Mouse (Mus musculus) thymus, postnatal 14 days (tissue): ENCODE results near the gene Dmbt1.
"Not testable (repeated sequence)": the region's sequence is repeated elsewhere in the genome, so short reads cannot be mapped to it uniquely, and the experiment has no call there.

Source experiments
- DNase-seq: peaks from one replicate; pipeline ENCODE4 v3.0.0; 2021

Dmbt1 gene

DNA sequence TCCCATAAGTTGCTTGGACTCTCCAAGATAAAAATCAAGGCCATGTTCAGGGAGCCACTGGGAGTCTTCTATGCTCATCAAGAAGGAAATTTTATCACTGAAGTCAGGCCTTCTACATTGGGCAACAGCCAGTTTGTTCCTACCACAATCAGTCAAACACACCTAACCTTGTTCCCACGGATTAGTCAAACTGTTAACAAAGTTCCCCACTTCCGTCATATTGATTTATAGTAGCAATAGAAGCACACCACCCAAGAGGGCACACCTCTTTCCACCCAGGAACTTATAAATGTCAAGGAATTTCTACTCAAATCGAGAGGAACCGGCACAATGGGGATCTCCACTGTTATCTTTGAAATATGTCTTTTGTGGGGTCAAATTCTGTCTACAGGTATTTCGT lies at the start of gene Dmbt1:
TSS of gene Dmbt1 (plus strand) at position 299 of the 400 bp plus-strand sequence.
- DNase-seq: no peak

GRCm38 (mm10) chr7:130982371-130982770 lies 49.5 kb upstream of the Dmbt1 start:
- DNase-seq: peak; percentile 42

- no peak for DNase-seq
Observed at GRCm38 (mm10) chr7:130982881-130983280, 49.0 kb upstream of the Dmbt1 start.

DNA sequence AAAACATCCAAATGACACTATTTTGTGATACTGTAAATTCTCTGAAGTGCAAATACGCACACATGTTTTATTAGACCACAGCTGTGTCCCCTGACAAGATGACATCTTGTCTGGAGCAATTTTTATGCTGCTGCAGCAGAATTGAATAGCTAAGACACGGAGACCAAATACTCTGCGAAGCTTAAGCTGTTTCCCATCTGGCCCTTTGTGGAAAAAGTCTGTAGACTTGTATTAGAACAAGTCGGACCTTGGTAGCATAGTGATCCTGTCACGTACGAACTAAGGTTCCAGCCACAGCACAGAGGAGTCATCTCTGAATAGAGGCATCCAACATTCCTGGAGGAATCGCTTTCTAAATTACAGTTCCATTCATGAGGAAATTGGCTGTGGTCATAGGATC lies 47.6 kb upstream of the Dmbt1 start:
- DNase-seq: no peak

- DNase-seq: no peak
Observed at GRCm38 (mm10) chr7:130985193-130985592, 46.7 kb upstream of the Dmbt1 start.

GRCm38 (mm10) chr7:130985716-130986115 lies 46.1 kb upstream of the Dmbt1 start:
- no peak for DNase-seq

GRCm38 (mm10) chr7:130988146-130988545 lies 43.7 kb upstream of the Dmbt1 start:
- no peak for DNase-seq

GRCm38 (mm10) chr7:130989371-130989770 lies 42.5 kb upstream of the Dmbt1 start:
- DNase-seq: peak; percentile 19

GRCm38 (mm10) chr7:130991174-130991789 lies 40.6 kb upstream of the Dmbt1 start:
- no peak for DNase-seq

DNA sequence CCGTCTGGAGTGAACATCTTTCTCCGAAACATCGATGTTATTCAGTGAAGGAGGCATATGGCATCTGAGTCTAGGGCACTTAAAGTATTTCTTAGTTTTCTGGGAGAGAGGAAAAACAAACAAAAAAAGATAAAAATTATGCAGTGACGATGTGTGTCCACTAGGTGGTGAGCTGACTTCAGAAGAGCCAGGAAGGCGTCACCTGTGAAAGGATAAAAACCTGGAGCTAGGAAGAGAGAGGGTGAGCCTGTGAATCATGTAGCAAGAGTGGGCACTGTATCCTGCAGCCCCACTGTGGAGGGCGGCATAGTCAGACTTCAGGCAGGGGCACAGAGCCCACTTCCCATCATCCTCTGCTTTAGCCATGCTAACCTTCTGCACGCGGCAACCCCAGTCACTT lies 37.9 kb upstream of the Dmbt1 start:
- no peak for DNase-seq

DNA sequence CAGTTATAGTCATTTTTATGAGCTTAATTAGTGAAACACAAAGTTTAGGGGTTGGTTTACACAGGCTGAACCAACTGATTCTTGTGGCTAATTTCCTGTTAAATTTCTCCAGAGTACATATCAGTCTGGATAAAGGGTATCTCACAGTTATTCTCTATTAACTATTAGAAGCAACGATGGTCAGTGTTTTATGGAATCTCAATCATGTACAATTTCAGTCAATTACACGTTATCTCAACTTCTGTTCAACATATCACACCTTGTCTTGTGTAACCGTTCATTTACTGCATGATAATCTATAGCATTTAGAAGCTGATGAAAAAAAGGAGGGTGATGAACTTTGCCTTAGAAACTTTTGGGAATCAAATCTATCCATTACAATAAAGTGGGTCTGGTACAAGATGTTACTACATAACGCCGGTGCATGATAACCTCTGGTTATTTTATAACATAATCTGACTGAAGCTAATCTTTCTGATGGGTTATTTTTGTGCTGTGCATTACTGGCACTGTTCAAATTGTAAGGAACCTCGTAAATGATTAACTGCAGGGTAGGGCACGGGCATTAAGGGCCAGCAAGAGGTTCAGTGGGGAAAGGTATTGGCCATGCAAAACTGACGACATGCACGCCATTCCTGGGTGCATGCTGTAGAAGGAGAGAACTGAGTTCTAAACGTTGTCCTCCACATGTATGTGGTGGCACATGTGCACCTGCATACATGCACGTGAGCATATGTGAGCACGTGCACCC lies 29.7 kb upstream of the Dmbt1 start:
- DNase-seq: no peak

DNA sequence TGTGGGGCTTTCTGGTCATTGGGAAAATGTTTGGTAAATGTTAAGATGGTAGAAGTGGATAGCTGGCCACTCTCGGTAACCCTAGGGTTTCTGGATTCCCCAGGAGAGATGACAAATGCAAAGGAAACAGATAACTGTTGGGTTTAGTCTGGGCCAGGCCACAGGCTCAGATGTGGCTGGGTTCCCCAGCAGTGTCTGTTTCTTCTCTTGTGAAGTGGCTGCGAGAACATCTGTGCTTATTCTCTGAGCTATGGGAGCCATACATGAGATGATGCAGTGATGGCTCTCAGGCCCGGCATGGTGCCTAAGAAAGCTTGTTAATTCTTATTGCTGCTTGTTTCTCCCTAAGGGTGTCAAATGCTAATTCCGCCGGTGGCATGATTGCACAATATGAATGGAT lies 27.8 kb upstream of the Dmbt1 start:
- DNase-seq: peak; percentile 71

GRCm38 (mm10) chr7:131007221-131007620 lies 24.6 kb upstream of the Dmbt1 start:
- DNase-seq: no peak

GRCm38 (mm10) chr7:131009178-131009577 lies 22.7 kb upstream of the Dmbt1 start:
- DNase-seq: no peak

- DNase-seq: no peak
Observed at GRCm38 (mm10) chr7:131011901-131012300, 20.0 kb upstream of the Dmbt1 start.

DNA sequence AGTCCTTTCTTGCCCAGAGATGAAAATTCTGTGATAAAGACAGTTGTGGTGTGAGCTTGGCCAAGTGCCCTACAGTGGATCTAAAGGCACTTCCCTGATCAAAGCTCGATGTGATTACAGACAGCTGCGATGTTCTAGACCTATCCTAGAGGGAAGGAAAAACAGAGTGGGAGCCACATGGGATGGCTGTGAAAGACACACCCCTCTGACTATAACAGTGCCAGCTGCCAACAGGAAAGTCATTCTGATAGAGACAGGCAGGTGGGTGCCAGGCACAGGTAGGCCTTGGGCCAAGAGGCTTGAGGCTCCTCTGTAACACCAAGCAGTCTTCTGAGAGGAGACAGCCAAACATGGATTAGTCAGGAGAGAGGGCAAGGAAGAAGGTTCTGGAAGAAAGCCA lies 12.7 kb upstream of the Dmbt1 start:
- no peak for DNase-seq

DNA sequence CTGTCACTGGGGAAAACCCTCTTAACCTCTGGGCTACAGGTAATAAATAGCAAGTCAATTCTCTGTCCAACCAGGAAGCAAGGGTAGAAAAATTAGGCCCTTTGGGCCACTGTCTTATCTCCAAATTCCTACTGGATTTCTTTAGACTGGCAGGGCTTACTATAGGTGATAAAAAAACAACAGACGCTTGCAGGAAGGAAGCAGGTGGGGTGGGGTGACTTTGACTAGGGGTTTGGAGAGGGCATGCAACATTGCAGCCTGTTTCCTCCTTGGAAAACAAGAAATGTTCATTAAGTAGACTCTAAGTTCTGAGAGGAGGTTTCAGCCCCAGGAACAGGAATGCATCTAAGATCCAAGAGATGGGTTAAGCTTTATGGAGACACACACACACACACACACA lies 7.0 kb upstream of the Dmbt1 start:
- DNase-seq: no peak

DNA sequence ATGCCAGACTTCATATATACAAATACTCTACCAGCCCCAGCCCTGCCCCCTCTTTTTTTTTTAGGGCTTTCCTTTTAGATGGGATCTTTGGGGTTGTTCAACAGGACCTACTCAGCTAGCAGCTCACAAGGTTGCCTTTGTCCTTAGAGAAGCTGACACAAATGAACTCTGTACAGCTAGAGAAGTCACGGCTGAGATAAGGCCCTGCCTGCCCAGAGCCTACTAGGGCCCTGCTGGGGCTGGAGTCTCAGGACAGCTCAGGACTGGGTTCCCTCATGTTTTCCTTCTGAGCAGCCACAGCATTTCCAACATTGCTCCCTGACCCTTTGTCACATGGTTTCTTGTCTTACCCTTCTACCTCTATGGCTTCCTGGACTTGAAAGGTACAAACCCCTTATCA lies 4.3 kb upstream of the Dmbt1 start:
- DNase-seq: no peak

- peak; percentile 37 for DNase-seq
Observed at GRCm38 (mm10) chr7:131036396-131036795, 4.5 kb downstream of the Dmbt1 start.

DNA sequence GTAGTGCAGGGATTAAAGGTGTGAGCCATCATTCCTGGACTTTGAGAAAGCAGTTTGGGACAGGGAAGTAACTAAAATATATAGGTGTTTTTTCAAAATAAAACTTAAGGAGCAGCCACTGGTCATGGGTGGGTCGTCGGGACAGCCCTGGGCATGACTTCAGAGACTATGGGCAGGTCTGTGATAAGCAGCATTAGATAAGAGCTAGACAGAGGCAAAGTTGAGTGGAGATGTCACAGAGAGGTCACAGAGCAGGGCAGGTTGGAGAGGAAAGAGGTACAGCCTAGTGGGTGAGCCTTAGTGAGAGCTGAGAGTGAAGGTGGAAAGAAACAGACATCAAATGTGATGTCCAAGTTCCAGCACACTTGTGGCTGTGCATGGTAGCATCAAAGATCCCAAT lies 5.2 kb downstream of the Dmbt1 start:
- DNase-seq: no peak

GRCm38 (mm10) chr7:131040760-131041159 lies 8.9 kb downstream of the Dmbt1 start:
- not testable (repeated sequence) for DNase-seq

DNA sequence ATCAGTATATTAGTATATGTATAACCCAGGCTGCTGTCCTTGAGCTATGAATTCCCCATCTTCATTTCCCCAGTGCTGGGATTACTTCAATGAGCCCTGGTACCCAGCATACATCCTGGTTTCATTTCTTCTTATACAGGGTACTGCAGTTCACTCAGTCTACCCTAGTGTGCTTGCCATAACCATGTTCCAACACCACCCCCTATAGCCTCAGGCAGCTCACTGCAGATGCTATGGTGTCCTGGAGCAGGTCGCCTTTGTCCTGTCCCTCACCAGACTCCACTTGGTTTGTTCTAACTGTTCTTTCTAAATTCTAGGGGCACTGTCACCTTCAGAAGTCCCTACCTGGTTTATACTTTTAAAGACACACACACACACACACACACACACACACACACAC lies 10.8 kb downstream of the Dmbt1 start:
- no peak for DNase-seq

DNA sequence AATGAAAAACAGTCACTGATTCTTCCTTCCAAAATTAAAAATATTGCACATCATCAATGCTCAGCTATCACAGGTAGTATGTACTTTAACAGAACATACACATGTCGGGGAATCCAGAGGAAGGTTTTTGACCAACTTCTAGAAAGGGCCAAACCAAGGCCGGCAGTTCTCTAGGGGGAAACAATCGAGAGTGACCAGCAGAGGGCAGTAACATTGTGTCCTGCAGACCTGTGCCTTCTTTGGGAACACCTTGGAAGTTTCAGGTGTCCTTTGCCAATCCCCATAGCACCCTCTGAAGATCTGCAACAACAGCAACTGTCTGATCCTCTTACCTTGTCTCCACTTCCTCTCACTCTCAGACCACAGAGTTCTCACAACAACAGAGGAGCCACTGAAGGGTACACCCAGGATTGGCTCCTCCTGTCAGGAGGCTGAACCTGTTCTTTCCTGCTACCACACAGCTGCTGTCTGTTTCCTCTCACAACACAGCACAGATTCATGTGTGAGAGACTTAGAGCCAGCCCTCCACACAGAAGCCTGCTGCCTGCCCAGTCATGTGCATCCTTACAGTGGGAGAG lies 13.5 kb downstream of the Dmbt1 start:
- peak; percentile 55 for DNase-seq

GRCm38 (mm10) chr7:131049829-131050228 lies 18.0 kb downstream of the Dmbt1 start:
- DNase-seq: not testable (repeated sequence)
